Mouse (Mus musculus) MEL (cell line): ENCODE measurements around the gene Zfp85.

Experiments
- CTCF ChIP-seq, 3 experiments: IDR thresholded peaks in 2 of 3; conservative IDR thresholded peaks in 1 of 3; 2 replicates each; pipeline ENCODE4 v1.5.1; 2011 to 2012; ENCODE audit warnings: low read length in 3 of 3, low read depth in 2 of 3, mild to moderate bottlenecking in 2 of 3, improper control_type of control experiment in 1 of 3, inconsistent platforms in 1 of 3, mixed read lengths in 1 of 3, moderate library complexity in 1 of 3; ENCODE audit not compliant: control insufficient read depth in 1 of 3, insufficient read depth in 1 of 3, poor library complexity in 1 of 3, severe bottlenecking in 1 of 3
- POLR2AphosphoS2 ChIP-seq: IDR thresholded peaks from 2 replicates; pipeline ENCODE4 v1.6.1; 2011; ENCODE audit warnings: low read length, improper control_type of control experiment
- RCOR1 ChIP-seq: IDR thresholded peaks from 2 replicates; pipeline ENCODE4 v1.6.1; 2012; ENCODE audit warnings: low read depth, mild to moderate bottlenecking, inconsistent platforms, low read length, improper control_type of control experiment
- SIN3A ChIP-seq: IDR thresholded peaks from 2 replicates; pipeline ENCODE4 v1.6.1; 2012; ENCODE audit warnings: low read length, improper control_type of control experiment, inconsistent platforms

DNA sequence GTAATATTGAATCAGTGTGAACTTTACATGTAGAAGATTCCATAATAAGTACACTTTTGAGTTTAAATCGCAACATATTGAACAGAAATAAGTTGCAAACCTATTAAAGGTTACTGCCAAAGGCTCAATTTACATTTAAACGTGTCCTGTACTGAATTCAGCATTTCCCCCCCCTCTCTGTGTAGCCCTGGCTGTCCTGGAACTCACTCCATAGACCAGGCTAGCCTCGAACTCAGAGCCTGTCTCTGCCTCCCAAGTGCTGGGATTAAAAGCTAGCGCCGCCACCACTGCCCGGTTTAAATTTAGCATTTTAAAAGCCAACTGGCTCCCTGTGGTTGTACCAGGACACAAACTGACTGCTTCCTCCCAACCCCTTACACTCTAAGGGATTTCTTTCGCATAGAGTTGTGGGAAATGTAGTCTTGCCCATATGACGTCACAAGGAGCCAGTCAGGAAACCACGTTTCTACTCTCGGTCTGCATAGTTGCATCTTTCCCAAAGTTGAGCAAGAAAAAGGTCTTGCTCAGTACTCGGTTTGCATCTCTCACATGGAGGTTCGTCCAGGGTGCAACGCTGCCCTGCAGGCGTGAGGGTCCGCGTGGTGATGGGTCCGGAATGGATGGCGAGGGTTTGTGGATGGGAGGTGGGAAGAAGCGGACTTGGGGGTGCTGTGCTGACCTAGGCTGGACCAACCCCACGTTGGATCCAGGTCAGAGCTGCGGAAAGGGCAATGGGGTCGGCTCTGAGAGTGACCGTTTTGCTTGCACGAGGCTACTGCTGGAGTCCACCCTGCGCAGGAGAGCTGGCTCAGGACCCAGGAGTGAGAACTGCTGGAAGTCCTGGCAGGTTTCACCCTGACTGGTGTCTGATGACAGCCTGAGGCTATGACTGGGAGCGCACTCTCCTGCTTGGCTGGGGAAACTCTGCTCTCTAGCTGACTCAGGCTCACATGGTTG lies 24.5 kb upstream of the Zfp85 start, which contains the start of gene Zfp493:
- TF ChIP-seq POLR2AphosphoS2 (no peak), RCOR1 (no peak), CTCF (IDR thresholded peaks at IDR 0.05 in 2 of 3, conservative IDR thresholded peaks at IDR 0.05 in 1 of 3; ENCODE audit: control insufficient read depth in 1 of 3, insufficient read depth in 1 of 3, low read depth in 2 of 3, low read length in 3 of 3, poor library complexity in 1 of 3, severe bottlenecking in 1 of 3) (no peak), SIN3A (no peak)
